Comparison of ENCODE assay signal across 21 mouse cellular contexts in the genomic region with DNA sequence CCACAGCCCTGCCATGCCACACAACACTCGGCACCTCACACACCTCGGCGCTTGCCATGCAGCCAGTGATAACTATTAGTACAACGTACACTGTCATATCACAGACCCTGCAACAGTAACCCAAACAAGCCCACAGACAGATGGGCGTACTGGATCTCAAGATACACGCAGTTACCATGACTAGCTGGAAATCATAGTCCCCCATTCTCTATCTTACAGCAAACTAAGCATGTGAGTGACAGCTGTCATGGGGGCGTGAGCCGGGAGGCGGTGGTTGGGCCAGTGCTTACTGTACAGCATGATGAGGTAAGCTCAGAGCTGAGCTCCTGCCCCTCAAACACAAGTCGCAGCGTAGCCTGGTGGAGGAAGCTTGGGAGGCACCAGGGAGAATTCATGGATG. TPM values are rescaled to one million over a fixed set of nuclear protein-coding genes. Genes with fewer than 3 reads are reported as not detected.
DNase-seq lines count a peak whose midpoint lies in the region; ATAC-seq and TF ChIP-seq lines count a peak whose summit lies in the region.
"Had no signal": no experiment of that assay in that cellular context is flagged by ENCODE, and none has a peak within 500 bp of the region (broad histone marks: within the 10 kb centered on the region; RNA-seq: fewer than 3 reads in every experiment).

No protein-coding gene starts in this region.

- H3K27ac ChIP-seq in kidney, postnatal 0 days = peak overlapping the region; percentile 97
- no peak overlapping the region for H3K27ac ChIP-seq in kidney, embryonic 14.5 days (ENCODE audit: low read depth, low read length)
- H3K27ac ChIP-seq in embryonic facial prominence, embryonic 10.5 days (replicated peaks) = 0 out of 2 replicates have a peak overlapping the region, but pooled peaks have one; percentile 65
- H3K27ac ChIP-seq: midbrain, embryonic 12.5 days had no signal

- 71% methylated on average over 11 of the region's 11 CpGs for WGBS in kidney, postnatal 0 days
- 74% methylated on average over 11 of the region's 11 CpGs for WGBS in kidney, embryonic 14.5 days
- 92% methylated on average over 11 of the region's 11 CpGs for WGBS in embryonic facial prominence, embryonic 10.5 days

- ATAC-seq in kidney, postnatal 0 days (replicated peaks; ENCODE audit: low FRiP score, low read depth) = no peak
- ATAC-seq in kidney, embryonic 14.5 days (ENCODE audit: low FRiP score, low TSS enrichment) = no peak
- ATAC-seq: activated CD4-positive, CD25-positive, alpha-beta regulatory T cell, adult 4 months; inflammation-experienced regulatory T-cells, adult 6 months had no signal

- no peak overlapping the region for H3K4me2 ChIP-seq in kidney, postnatal 0 days (ENCODE audit: low read length)
- no peak overlapping the region for H3K4me2 ChIP-seq in kidney, embryonic 14.5 days (replicated peaks; ENCODE audit: low read depth, low read length)
- H3K4me2 ChIP-seq: midbrain, embryonic 12.5 days had no signal

- DNase-seq in kidney, postnatal 0 days (ENCODE audit: low spot score) = no peak
- DNase-seq in embryonic facial prominence, embryonic 10.5 days (ENCODE audit: low spot score) = no peak
- peak; percentile 52 to 82 for DNase-seq in layer of hippocampus, postnatal 14 days (ENCODE audit: low spot score in 2 of 2)
- DNase-seq in lung, postnatal 10 days = peak; percentile 15
- no peak for DNase-seq in thymus, postnatal 4 days
- DNase-seq in adrenal gland, postnatal 36 days = no peak
- DNase-seq in natural killer cell, adult 2 months (ENCODE audit: low spot score in 2 of 2) = no peak
- DNase-seq: cerebellum, adult 11 months; cerebellum, postnatal 25 days; kidney, postnatal 14 days; right cerebral cortex, adult 18-20 months; spleen, adult 18-20 months had no signal

- H3K27me3 ChIP-seq in kidney, postnatal 0 days (ENCODE audit: insufficient read depth, low read length) = no peaks in the 10 kb centered on the region
- H3K27me3 ChIP-seq in kidney, embryonic 14.5 days (ENCODE audit: control insufficient read depth, insufficient read depth, low read length) = no peaks in the 10 kb centered on the region
- no peaks in the 10 kb centered on the region for H3K27me3 ChIP-seq in embryonic facial prominence, embryonic 10.5 days (replicated peaks; ENCODE audit: low read depth, poor library complexity, severe bottlenecking)
- H3K27me3 ChIP-seq: midbrain, embryonic 12.5 days had no signal

- peaks cover 83% of the 10 kb centered on the region for H3K4me1 ChIP-seq in kidney, postnatal 0 days (replicated peaks; ENCODE audit: insufficient read depth, low read length)
- peaks cover 73% of the 10 kb centered on the region for H3K4me1 ChIP-seq in kidney, embryonic 14.5 days (ENCODE audit: control insufficient read depth, insufficient read depth, low read length)
- peaks cover 81% of the 10 kb centered on the region for H3K4me1 ChIP-seq in embryonic facial prominence, embryonic 10.5 days

- 0 out of 2 replicates have a peak, but pooled peaks have one; percentile 4 for TF ChIP-seq CTCF in kidney, postnatal 0 days (IDR thresholded peaks at IDR 0.05; ENCODE audit: low read depth)

- no peak overlapping the region for H3K4me3 ChIP-seq in kidney, postnatal 0 days (replicated peaks; ENCODE audit: low read depth, low read length)
- no peak overlapping the region for H3K4me3 ChIP-seq in kidney, embryonic 14.5 days (ENCODE audit: low read length)
- no peak overlapping the region for H3K4me3 ChIP-seq in embryonic facial prominence, embryonic 10.5 days
- H3K4me3 ChIP-seq: midbrain, embryonic 12.5 days had no signal

- no peaks in the 10 kb centered on the region for H3K36me3 ChIP-seq in kidney, postnatal 0 days (ENCODE audit: insufficient read depth, low read length)
- peaks cover 4% of the 10 kb centered on the region; the same call in 1 of the 2 replicates for H3K36me3 ChIP-seq in kidney, embryonic 14.5 days (ENCODE audit: control insufficient read depth, insufficient read depth, low read length)
- peaks cover 9% of the 10 kb centered on the region for H3K36me3 ChIP-seq in embryonic facial prominence, embryonic 10.5 days (replicated peaks)
- H3K36me3 ChIP-seq: midbrain, embryonic 12.5 days had no signal

- no peaks in the 10 kb centered on the region for H3K9me3 ChIP-seq in kidney, postnatal 0 days (replicated peaks; ENCODE audit: low read length)
- H3K9me3 ChIP-seq in kidney, embryonic 14.5 days (ENCODE audit: control insufficient read depth, low read length) = no peaks in the 10 kb centered on the region
- no peaks in the 10 kb centered on the region for H3K9me3 ChIP-seq in embryonic facial prominence, embryonic 10.5 days
- H3K9me3 ChIP-seq: midbrain, embryonic 12.5 days had no signal

- no peak overlapping the region for H3K9ac ChIP-seq in kidney, postnatal 0 days (ENCODE audit: low read depth, low read length)
- H3K9ac ChIP-seq in kidney, embryonic 14.5 days (ENCODE audit: low read depth, low read length) = no peak overlapping the region
- H3K9ac ChIP-seq: midbrain, embryonic 12.5 days had no signal

RNA-seq across cellular contexts. Expression of gene Samd4b, which starts 22.3 kb away (rescaled TPM):
- 18.4 and 19.5 TPM in 2 replicates for polyA plus RNA-seq in kidney, postnatal 0 days (2015; fragmentation: Nextera tagmentation; extraction: Ambion mirVana)
- polyA plus RNA-seq in kidney, embryonic 14.5 days (2014; fragmentation: Nextera tagmentation; extraction: Ambion mirVana) = 33.3 and 34.9 TPM in 2 replicates
- 36.0 and 38.9 TPM in 2 replicates for polyA plus RNA-seq in embryonic facial prominence, embryonic 10.5 days (2016; fragmentation: Nextera tagmentation; extraction: Ambion mirVana)
- 10 to 100 TPM; 69.5 to 71.6 TPM for total RNA-seq in layer of hippocampus, postnatal 14 days (2021)
- 10 to 100 TPM; 62.5 to 69.8 TPM for total RNA-seq in adrenal gland, postnatal 36 days (2021)

RNA-seq across cellular contexts. Expression of gene Pak4, which starts 22.4 kb away (rescaled TPM):
- 33.5 and 36.6 TPM in 2 replicates for polyA plus RNA-seq in kidney, postnatal 0 days (2015; fragmentation: Nextera tagmentation; extraction: Ambion mirVana)
- 48.3 and 60.7 TPM in 2 replicates for polyA plus RNA-seq in kidney, embryonic 14.5 days (2014; fragmentation: Nextera tagmentation; extraction: Ambion mirVana)
- 70.1 and 75.8 TPM in 2 replicates for polyA plus RNA-seq in embryonic facial prominence, embryonic 10.5 days (2016; fragmentation: Nextera tagmentation; extraction: Ambion mirVana)
- total RNA-seq in layer of hippocampus, postnatal 14 days (2021) = 10 to 100 TPM; 11.6 to 14.6 TPM
- 10 to 100 TPM; 28.0 to 30.0 TPM for total RNA-seq in adrenal gland, postnatal 36 days (2021)

RNA-seq across cellular contexts. Expression of gene Nccrp1, which starts 28.5 kb away (rescaled TPM):
- polyA plus RNA-seq in kidney, postnatal 0 days (2015; fragmentation: Nextera tagmentation; extraction: Ambion mirVana) = 5.5 and 7.3 TPM in 2 replicates
- not detected in 2 replicates for polyA plus RNA-seq in kidney, embryonic 14.5 days (2014; fragmentation: Nextera tagmentation; extraction: Ambion mirVana)
- polyA plus RNA-seq in embryonic facial prominence, embryonic 10.5 days (2016; fragmentation: Nextera tagmentation; extraction: Ambion mirVana) = 0.10 TPM in 1 of 2 replicates, not detected in the other
- under 1 TPM; 0.33 to 0.62 TPM for total RNA-seq in layer of hippocampus, postnatal 14 days (2021)
- total RNA-seq in adrenal gland, postnatal 36 days (2021) = under 1 TPM in 1 of 2 experiments, not detected in 1; 0.20 TPM
- total RNA-seq: gastrocnemius, postnatal 4 days; hematopoietic stem cell, adult 5-6 weeks; liver, adult 2 months had no signal
- polyA plus RNA-seq: activated CD4-positive, CD25-positive, alpha-beta regulatory T cell, adult 4 months; heart, embryonic 14.5 days; midbrain, embryonic 12.5 days had no signal

RNA-seq across cellular contexts. Expression of gene Sycn, which starts 34.9 kb away (rescaled TPM):
- 0.27 and 0.45 TPM in 2 replicates for polyA plus RNA-seq in kidney, postnatal 0 days (2015; fragmentation: Nextera tagmentation; extraction: Ambion mirVana)
- polyA plus RNA-seq in kidney, embryonic 14.5 days (2014; fragmentation: Nextera tagmentation; extraction: Ambion mirVana) = not detected in 2 replicates
- not detected in 2 replicates for polyA plus RNA-seq in embryonic facial prominence, embryonic 10.5 days (2016; fragmentation: Nextera tagmentation; extraction: Ambion mirVana)
- not detected for total RNA-seq in layer of hippocampus, postnatal 14 days (2021)
- not detected for total RNA-seq in adrenal gland, postnatal 36 days (2021)
- total RNA-seq: gastrocnemius, postnatal 4 days; hematopoietic stem cell, adult 5-6 weeks; left cerebral cortex, postnatal 14 days had no signal
- polyA plus RNA-seq: activated CD4-positive, CD25-positive, alpha-beta regulatory T cell, adult 4 months; heart, embryonic 14.5 days; inflammation-experienced regulatory T-cells, adult 6 months; midbrain, embryonic 12.5 days had no signal

RNA-seq across cellular contexts. Expression of gene Ifnl3, which starts 53.0 kb away (rescaled TPM):
- not detected in 2 replicates for polyA plus RNA-seq in kidney, postnatal 0 days (2015; fragmentation: Nextera tagmentation; extraction: Ambion mirVana)
- polyA plus RNA-seq in kidney, embryonic 14.5 days (2014; fragmentation: Nextera tagmentation; extraction: Ambion mirVana) = not detected in 2 replicates
- not detected in 2 replicates for polyA plus RNA-seq in embryonic facial prominence, embryonic 10.5 days (2016; fragmentation: Nextera tagmentation; extraction: Ambion mirVana)
- not detected for total RNA-seq in layer of hippocampus, postnatal 14 days (2021)
- total RNA-seq in adrenal gland, postnatal 36 days (2021) = not detected
- total RNA-seq: gastrocnemius, postnatal 4 days; hematopoietic stem cell, adult 5-6 weeks; left cerebral cortex, postnatal 14 days; liver, adult 2 months had no signal
- polyA plus RNA-seq: activated CD4-positive, CD25-positive, alpha-beta regulatory T cell, adult 4 months; heart, embryonic 14.5 days; inflammation-experienced regulatory T-cells, adult 6 months; liver, adult 2 months; midbrain, embryonic 12.5 days had no signal

Comparison
In these comparisons a context has a peak if more than half of its experiments do, and no peak if none do; other contexts are left out.
1. DNase-seq: peak in layer of hippocampus, postnatal 14 days (2 of 2) and lung, postnatal 10 days (single experiment); none in kidney, postnatal 0 days (single experiment), embryonic facial prominence, embryonic 10.5 days (single experiment), thymus, postnatal 4 days (single experiment), adrenal gland, postnatal 36 days (0 of 2) and natural killer cell, adult 2 months (0 of 2).